Mouse (Mus musculus) telencephalon, adult 2 months (tissue): ENCODE measurements around the gene Ankrd24.

ENCODE experiments used
- DNase-seq: peaks from one replicate; pipeline ENCODE4 v3.0.0-alpha.2; 2011; ENCODE audit warnings: low read depth, low spot score

Ankrd24 gene

DNA sequence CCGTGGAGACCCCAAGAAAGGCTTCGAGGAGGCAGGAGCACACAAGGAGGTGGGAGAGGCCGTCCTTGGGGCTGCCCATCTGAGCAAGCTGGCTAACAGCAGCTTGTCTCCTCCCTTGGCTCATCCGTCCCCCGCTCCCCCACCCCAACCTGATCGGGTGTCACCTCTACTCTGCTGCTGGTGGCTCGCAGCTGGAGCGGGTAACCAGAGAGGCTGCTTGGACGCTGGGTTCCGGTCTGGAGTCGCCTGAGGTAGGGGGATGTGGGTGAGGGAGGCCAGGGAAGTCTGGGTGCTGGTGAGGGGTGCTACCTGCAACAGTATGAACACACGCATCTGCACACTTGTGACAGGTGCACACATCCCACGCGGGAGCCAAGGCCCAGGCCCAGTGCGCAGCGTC lies at the start of gene Ankrd24:
Ankrd24 (plus strand) TSS at position 151 of the 400 bp plus-strand sequence.
- DNase-seq: no peak

DNA sequence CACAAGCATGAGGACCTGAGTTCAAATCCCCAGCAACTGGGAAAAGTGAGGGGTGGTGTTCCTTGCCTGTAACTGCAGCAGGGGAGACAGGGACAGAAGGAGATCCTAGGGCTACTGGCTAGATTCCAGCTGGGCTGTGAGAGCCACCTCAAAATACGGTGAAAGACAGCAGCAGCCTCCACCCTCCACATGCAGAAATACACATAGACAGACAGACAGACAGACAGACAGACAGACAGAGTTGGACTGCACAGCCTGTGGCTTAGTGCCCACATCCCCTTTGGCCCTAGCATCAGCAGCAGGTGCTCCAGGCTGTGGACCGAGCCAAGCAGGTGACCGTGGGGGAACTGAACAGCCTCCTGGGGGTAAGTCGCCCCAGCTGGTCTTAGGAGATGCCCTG lies 48.4 kb upstream of the Ankrd24 start:
- no peak for DNase-seq

DNA sequence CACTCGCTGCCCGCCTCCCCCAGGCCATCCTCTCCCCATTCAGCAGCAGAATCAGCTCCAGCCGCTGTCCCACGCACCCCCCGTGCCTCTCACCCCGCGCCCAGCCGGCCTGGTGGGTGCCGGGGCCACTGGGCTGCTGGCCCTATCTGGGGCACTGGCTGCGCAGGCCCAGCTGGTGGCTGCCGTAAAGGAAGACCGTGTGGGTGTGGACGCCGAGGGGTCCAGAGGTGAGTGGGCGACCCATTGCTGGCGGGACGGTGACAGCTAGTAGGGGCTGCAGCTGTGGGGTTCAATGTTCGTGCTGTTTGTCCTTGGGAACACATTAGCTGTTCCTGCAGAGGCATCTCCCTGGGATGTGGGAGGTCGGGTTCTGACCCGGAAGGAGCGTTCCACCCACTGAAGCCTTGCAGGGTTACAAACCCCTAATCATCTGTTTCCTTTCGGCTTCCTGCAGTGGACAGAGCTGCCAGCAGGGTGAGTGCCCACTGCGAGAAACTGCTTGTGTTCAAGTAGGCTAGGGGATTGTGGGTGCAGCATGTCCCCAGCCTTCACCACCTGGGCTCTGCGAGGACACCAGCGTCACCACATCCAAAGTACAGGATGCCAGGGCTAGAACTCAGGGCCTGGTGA lies 47.8 kb upstream of the Ankrd24 start:
- DNase-seq: no peak

DNA sequence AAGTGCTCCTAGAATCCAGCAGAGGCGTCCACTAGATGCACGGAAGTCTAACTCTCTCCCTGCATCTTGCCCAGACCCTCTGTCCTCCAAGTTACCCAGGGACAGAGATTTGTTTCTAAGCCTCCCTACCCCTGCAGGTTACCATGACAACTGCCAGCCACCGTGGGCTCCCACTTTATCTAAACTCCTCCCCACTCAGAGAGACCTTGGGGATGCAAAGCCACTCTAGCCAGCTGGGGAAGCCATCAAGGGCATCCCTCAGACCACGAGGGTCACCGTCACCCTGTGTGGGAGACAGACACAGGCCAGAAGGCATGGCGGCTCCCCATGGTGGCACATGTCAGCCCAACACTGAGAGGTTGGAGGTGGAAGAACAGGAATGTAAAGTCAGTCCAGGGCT lies 45.0 kb upstream of the Ankrd24 start:
- DNase-seq: no peak

DNA sequence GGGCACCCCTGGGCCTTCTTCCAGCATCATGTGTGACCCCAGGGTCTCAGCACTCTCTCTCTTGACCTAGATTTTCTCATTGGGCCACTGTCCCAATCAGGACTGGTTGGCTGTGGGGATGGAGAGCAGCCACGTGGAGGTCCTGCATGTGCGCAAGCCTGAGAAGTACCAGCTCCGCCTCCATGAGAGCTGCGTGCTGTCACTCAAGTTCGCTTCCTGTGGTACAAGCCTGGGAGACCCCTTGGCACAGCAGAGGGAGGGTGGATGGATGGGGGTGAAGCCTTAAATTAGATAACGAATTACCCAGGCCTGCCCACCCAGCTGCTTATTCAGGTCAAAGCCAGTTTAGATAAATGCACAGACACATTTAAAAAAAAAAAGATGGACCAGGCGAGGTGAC lies 39.6 kb upstream of the Ankrd24 start:
- no peak for DNase-seq

DNA sequence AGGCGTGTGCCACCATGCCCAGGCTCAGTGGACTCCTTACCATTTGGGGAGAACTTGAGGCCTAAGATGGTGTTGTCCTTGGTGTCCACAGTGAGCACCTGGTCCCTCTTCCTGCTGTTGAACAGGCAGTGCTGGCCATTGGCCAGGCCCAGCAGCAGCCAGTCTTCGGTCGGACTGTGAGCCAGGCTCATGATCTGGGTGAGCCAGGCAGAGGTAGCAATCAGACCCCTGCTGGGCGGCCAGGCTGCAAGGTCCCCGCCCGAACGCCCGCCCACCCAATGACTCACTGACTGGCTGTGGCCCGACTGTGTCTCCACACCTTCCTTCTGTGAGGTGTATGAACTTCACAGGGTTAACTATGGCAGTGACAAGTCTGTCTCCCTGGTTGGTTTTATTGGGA lies 36.5 kb upstream of the Ankrd24 start:
- DNase-seq: no peak

DNA sequence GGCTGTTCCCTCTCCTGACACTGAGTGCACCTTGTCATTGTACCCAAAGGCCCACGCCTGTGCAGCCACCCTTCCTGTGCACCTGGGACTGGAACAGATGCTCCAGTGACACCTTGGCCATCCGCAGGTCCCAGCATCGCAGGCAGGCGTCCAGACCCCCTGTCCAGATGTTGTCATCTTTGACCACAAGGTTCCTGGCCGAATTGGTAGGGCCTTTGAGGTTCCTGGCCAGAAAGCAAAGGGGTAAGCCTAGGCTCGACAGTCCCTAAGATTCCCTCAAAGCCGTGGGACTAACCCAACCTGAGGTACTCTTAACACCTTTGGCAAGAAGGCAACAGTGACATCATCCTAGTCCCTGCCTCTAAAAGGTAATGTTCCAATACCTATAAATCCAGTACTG lies 35.7 kb upstream of the Ankrd24 start:
- no peak for DNase-seq

DNA sequence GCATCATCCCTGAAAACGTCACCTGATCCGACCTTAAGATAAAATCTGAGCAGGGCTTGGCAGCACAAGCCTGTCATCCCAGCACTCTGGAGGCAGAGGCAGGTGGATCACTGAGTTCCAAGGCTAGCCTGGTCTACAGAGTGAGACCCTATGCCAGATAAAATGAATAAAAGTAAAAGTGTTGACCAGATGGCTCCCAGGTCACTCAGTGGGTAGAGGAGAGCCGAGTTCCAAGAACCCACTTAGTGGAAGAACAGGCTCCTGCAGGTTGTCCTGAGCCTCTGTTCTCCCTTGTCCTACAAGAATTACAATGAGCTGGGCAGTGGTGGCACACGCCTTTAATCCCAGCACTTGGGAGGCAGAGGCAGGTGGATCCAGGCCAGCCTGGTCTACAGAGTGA lies 35.1 kb upstream of the Ankrd24 start:
- no peak for DNase-seq

DNA sequence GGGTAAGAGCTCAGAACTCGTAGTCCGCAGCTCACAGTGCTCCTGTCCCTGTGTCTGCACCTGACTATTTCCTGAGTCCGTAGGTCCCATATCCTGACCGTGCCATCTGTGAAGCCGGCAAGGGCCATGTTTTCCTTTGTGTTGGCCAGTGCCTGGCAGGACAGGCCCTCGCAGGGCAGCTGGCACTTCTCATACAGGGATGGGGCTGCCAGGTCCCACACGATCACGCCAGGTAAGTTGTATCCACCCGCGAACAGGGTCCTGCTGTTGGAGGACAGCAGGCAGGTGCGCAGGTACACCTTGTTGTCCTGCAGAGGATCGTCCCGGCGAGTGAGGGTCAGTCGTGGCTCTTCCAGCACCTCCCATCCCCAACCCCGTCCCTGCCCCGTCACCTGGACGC lies 34.4 kb upstream of the Ankrd24 start:
- no peak for DNase-seq

DNA sequence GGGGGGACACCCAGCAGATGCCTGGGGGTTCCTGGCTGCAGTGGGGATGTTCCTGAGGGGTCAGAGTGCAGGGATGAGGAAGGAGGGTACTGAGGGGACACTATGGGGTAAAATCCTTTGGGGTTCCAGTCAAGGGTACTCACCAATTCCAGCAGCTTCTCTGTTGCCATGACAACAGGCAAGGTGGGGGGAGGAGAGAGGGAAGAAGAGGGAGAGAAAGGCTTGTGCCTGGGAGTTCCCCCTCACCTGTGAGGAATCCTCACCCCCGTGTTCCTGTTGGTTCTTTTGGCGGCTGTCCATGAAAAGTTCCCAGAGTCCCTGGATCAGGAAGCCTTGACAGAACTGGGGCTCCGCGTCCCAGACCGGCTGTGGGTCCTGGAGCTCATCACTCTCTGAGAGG lies 32.7 kb upstream of the Ankrd24 start:
- no peak for DNase-seq

DNA sequence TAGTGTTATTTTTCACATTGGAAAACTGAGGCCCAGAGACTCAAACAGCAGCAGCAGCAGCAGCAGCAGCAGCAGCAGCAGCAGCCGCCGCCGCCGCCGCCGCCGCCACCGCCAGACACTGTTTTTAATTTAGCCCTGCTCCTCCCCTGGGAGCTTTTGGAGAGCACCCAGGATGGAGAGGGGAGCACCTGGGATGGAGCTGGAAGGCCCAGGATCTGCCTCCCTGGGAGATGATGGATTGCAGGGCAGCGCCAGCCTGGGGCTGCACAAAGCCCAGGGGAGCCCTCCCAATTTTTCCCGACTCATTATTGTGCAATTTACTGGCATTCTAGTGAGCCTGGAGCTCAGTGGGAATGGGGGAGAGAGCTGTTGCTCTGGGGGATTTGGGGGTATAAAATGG lies 31.7 kb upstream of the Ankrd24 start:
- no peak for DNase-seq

DNA sequence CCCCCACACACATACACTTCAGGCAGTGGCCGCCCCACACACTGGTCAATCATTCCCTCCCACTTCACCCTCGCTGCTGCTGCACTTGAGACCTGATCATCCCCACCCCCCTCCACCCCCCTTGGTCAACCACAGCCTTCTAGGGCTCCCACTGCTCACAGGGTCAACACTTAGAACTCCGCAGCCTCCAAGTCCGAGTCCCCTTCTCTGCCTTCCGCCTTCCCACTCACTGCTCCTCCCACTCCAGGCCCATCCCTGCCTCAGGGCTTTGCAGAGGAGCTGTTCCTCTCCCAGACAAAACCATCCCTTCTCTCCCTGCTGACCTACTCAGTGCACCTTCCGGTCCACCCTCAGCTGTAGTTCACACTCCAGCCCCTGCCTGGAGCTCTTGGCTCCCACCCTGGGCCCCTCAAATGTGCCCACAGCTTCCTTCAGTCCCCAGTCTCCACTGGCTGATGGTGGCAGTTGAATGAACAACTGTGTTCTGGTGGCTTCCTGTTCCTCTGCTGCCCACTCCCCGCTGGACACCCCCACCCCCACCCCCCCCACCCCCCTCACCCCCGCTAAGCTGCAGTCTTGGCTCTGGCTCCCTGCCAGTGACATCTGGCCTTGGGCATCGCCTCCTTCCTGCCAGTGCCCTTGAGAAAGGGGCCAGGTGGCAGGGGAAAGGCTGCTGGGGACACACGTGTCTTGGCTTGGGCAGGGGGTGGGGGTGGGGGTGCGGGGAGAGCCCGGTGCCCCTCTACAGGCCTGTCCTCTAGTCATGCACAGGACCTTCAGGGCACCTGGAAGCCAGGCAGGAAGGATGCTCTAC lies 31.0 kb upstream of the Ankrd24 start:
- DNase-seq: no peak

DNA sequence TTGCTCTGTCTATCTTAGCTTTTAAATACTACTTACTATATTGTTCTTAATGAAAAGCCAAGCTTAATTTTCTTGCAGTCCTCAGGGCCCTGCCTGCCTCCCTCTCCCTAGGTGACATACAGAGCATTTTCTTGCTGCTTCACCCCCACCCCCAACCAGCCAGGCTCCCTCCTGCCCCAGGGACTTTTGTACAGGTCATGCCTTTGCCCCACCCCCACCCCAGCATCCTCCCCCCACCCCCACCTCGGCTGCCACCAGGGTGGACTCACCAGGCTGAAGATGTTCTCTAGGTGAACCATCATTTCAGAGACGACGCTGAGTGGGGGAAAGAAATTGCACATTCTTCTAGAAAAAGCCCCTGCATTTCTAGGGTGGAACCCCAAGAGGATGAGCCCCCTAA lies 30.0 kb upstream of the Ankrd24 start:
- DNase-seq: no peak

DNA sequence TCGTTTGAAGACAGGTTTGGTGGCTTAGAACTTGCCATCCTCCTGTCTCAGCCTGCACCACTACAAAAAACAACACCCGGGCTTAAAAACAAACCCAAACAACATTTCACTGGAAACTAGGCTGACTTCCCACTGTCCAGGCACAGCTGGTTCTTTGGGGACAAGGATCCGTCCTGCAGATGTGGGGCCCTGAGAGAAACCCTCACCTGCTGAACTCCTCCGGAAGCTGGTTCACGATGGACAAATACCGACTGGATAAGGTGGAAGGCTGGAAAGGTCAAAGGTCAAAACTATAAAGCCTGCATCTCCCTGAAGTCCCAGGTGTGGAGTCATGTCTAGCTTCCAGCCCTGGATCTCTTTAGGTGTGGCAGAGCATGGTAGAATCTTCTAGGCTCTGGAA lies 29.5 kb upstream of the Ankrd24 start:
- DNase-seq: no peak

DNA sequence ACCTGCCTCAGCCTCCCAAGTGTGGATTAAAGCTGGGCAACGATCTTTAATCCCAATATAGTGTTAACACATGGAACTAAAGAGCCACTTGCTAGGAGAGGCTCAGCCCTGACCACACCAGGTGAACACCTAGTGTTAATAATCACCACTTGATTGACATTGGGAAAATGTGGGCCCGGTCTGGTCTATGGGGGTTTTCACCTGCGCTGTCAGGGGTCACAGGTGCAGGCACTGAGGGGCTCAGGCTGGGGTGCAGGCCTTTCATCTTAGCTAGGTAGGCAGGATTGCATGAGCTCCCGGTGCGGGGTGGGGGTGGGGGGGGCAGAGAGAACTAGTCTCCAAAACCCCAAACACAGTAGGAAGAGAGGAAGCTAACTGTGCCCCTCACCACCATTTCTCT lies 28.7 kb upstream of the Ankrd24 start:
- DNase-seq: no peak

DNA sequence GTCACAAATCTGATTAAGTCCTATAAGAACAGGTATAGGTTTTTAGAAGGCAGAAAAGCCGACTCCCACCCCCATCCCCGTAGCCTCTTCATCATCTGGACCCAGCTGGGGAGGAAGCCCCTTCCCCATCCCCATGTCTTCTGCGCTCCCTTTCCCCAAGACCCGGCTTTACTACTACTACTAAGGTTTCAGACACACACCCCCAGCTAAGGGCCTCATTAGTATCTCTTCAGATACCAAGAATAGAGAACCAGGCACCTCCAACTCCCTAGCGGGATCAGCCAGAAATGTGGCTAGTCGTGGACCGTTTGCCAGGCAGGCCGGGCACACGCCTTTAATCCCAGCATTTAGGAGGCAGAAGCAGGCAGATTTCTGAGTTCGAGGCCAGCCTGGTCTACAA lies 28.2 kb upstream of the Ankrd24 start:
- no peak for DNase-seq

DNA sequence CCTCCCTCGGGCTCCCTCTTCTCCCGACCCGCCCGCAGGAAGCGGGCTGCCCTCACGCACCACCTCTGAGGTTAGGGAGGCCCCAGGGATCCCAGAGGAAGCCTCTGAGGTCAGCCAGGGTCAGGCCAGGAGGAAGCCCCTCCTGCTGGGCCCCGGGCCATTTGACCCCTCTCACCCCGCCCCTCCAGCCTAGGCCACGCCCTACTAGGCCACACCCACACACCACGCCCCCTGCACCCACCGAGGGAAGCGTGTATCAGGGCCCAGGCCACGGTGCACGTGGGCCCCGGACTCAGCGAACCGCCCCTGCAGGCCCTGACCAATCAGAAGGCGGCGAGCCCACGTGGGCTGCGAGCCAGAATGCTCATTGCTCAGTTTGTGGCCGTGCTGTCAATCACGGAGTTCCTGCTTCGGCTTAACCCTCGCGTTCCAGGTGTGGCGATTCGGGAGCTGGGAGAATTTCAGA lies 27.6 kb upstream of the Ankrd24 start, which contains the start of gene Tle6:
Tle6 (minus strand) TSS at position 336 of the 466 bp plus-strand sequence.
- DNase-seq: peak; percentile 84

DNA sequence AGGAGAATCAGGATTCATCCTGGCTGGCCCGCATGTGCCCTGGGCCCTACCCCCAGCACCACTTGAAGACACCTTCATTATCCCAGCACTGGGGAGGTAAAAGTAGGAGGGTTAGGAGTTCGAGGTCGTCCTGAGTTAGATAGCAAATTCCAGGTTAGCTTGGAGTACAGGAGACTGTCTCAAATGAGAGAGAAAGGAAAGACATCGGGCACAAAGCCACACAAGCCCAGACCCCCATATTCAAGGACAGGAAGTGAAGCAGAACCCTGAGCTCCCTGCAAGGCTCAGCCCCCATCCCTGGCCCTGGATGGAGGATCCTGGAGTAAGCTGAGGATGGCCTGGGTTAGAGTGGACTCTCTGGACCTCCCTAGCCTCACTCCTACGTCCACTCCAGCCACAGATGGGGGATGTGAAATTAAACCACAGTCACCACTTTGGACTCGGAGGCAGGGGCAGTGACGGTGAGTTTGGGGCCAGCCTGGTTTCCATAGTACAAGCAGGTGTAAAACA lies 26.9 kb upstream of the Ankrd24 start:
- no peak for DNase-seq

DNA sequence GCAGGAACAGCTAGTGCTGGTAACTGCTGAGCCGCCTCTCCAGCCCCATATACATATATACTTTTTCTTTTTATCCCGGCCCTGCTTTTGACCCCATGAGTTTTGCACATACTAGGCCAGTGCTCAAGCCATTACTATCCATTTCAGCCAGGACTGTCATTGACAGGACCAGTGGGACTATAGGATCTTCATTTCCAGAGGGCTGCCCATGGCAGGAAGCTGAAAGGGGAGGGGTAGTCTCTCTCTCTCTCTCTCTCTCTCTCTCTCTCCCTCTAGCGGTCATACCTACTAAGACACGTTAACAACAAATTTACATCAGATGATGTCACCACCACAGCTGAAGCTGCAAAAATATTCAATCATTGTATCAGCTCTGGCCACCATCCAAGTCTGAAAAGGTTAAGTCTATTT lies 25.6 kb upstream of the Ankrd24 start:
- DNase-seq: no peak

DNA sequence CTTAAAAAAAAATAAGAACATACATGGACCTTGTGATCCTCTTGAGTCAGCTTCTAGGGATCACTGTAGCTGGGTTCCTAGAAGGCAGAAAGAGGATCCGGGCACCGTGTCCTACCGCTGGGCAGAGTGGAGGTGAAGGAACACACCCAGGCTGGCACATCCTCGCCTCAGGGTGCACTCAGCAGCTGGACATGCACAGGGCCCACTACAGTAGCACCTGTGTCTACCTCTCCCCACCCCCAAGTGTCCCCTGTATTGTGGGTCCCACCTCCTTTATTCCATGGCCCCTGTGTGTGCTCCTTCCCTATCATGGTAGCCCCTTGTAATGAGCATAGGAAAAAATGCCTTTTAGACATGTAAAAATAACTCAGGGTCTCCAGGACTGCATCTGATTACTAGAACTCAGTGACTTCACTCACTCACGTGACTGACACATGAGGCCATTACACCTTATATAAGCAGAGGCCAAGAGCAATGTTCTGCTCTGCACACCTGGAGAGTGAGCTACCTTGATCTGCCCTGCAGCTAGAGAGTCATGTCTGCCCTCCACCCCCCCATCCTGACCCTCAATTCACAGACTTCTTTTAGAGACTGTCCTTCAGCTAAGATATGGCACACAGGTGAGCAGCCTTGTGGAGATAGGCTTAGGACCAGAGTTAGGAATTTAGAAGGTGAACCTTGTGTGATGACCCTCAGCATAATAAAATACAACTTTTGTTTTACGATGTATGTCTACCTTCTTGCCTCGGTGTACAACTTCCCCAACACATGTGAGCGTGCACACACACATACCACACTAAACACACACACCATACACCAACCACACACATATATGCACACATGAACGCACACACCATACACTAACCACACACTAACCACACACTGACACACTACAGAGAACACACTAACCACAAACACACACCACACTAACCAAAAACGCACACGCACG lies 24.0 kb upstream of the Ankrd24 start:
- DNase-seq: no peak

DNA sequence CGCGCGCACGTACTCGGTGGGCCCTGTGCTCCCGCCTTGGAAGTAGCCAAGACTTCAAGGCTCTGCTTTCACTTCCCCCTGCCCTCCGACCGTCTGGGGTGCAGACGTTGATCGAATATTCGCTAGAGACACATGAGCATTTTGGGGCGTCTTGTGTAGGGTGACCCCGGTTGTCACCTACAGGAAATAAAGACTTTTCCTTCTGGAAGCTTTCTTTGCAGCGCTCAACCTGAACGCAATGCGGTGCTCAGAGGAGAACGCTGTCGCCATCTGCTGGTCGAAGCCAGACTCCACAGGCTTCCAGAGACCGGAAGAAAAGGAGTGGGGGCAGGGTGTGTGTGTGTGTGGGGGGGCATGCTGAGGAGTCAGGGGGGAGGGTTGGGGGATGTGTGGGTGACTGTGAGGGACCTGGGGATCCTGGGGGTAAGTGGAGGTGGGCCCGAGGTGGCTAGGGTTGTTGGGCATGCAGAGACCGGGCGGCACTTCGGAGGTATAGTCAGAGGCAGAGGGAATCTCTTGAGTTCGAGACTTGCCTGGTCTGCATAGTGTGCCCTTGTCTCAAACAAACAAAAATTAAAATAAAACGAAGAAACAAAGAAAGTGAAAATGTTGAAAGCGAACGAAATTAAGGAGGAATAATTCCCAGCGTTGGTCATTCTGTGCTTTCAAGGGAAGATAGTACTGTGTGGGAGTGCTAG lies 23.2 kb upstream of the Ankrd24 start:
- DNase-seq: peak; percentile 67
